Comparison of ENCODE assay signal across 20 mouse cellular contexts in the genomic region with DNA sequence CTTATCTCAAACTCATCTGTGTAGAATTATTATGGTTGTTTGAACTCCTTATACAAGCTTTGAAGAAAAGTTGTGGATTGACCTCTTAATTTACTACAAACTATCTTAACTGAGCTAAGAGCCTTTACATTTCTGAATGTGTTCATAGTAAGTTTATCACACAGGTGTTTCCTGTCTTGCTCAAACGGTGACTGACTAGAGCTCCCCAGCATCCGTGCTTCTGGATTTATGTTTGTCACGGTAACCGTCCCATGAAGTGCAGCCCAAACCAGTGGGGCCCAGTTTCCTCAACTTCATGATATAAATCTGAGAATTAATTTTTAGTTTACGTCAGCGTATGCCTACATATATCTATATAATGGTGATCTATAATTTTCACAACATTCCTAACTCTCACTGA.
DNase-seq lines count a peak whose midpoint lies in the region; ATAC-seq lines count a peak whose summit lies in the region.
"Had no signal": no experiment of that assay in that cellular context is flagged by ENCODE, and none has a peak within 500 bp of the region (broad histone marks: within the 10 kb centered on the region; RNA-seq: fewer than 3 reads in every experiment).

No protein-coding gene starts in this region.

- no peak overlapping the region for H3K9ac ChIP-seq in neural tube, embryonic 15.5 days (replicated peaks)
- H3K9ac ChIP-seq: embryonic facial prominence, embryonic 12.5 days; liver, embryonic 15.5 days; midbrain, embryonic 12.5 days had no signal

- no peaks in the 10 kb centered on the region for H3K4me1 ChIP-seq in neural tube, embryonic 15.5 days
- H3K4me1 ChIP-seq: embryonic facial prominence, embryonic 12.5 days; limb, embryonic 10.5 days; midbrain, embryonic 12.5 days had no signal

- peak; percentile 50 for ATAC-seq in activated CD4-positive, CD25-positive, alpha-beta regulatory T cell, adult 4 months
- 0 out of 2 replicates have a peak, but pooled peaks have one; percentile 7 for ATAC-seq in megakaryocyte, adult 5-6 weeks (ENCODE audit: poor library complexity, severe bottlenecking)
- no peak for ATAC-seq in neural tube, embryonic 15.5 days (ENCODE audit: low FRiP score)

- DNase-seq in 416B (ENCODE audit: low read depth), result peak; percentile 65
- DNase-seq in thymus, postnatal 0 days (ENCODE audit: low spot score), result peak; percentile 68
- no peak for DNase-seq in kidney, postnatal 36 days
- DNase-seq in heart, postnatal 10 days, result no peak
- DNase-seq in heart, postnatal 4 days, result no peak
- DNase-seq: adrenal gland, postnatal 25 days; cerebellum, adult 8-10 months; gastrocnemius, postnatal 36 days; kidney, adult 2 months; kidney, postnatal 10 days; liver; right cerebral cortex, postnatal 14 days had no signal

- no peaks in the 10 kb centered on the region for H3K27me3 ChIP-seq in neural tube, embryonic 15.5 days (replicated peaks)
- H3K27me3 ChIP-seq: embryonic facial prominence, embryonic 12.5 days; liver, embryonic 15.5 days; midbrain, embryonic 12.5 days had no signal

- WGBS in neural tube, embryonic 15.5 days, result 93% methylated on average over 6 of the region's 6 CpGs

- no peak overlapping the region for H3K27ac ChIP-seq in neural tube, embryonic 15.5 days (replicated peaks)
- H3K27ac ChIP-seq: embryonic facial prominence, embryonic 12.5 days; limb, embryonic 10.5 days; liver, embryonic 15.5 days; macrophage; midbrain, embryonic 12.5 days had no signal

- no peaks in the 10 kb centered on the region for H3K9me3 ChIP-seq in neural tube, embryonic 15.5 days (replicated peaks)
- H3K9me3 ChIP-seq: embryonic facial prominence, embryonic 12.5 days; limb, embryonic 10.5 days; liver, embryonic 15.5 days; midbrain, embryonic 12.5 days had no signal

- no peak overlapping the region for H3K4me3 ChIP-seq in neural tube, embryonic 15.5 days (replicated peaks)
- H3K4me3 ChIP-seq: embryonic facial prominence, embryonic 12.5 days; limb, embryonic 10.5 days; liver, embryonic 15.5 days; midbrain, embryonic 12.5 days had no signal

- intact Hi-C loops in heart, postnatal 10 days (cut with DNase I), result no loop called here

- H3K36me3 ChIP-seq in neural tube, embryonic 15.5 days, result no peaks in the 10 kb centered on the region
- H3K36me3 ChIP-seq: embryonic facial prominence, embryonic 12.5 days; limb, embryonic 10.5 days; midbrain, embryonic 12.5 days had no signal

- H3K4me2 ChIP-seq in neural tube, embryonic 15.5 days, result no peak overlapping the region
- H3K4me2 ChIP-seq: embryonic facial prominence, embryonic 12.5 days; liver, embryonic 15.5 days; midbrain, embryonic 12.5 days had no signal

Comparison
In these comparisons a context has a peak if more than half of its experiments do, and no peak if none do; other contexts are left out.
1. DNase-seq: peak in 416B (single experiment) and thymus, postnatal 0 days (single experiment); none in kidney, postnatal 36 days (0 of 2), heart, postnatal 10 days (0 of 2) and heart, postnatal 4 days (single experiment).